Mouse (Mus musculus): ENCODE data around the gene Slx4ip. TPM values are rescaled to one million over a fixed set of nuclear protein-coding genes. Genes with fewer than 3 reads are reported as not detected.
A peak's percentile ranks its signal among the peaks of the same experiment; 100 is the strongest.

Gene Slx4ip
- polyA plus RNA-seq, 1 experiment from 2014 or later = 13.8 TPM

- no peaks in the 10 kb centered on the region for H3K36me3 ChIP-seq (ENCODE audit: control insufficient read depth, insufficient read depth, low read length)
- DNase-seq = no peak
These were observed 222.5 kb downstream of the Slx4ip start for GRCm38 (mm10) chr2:137113288-137114061.

GRCm38 (mm10) chr2:137114248-137115096 lies 223.5 kb downstream of the Slx4ip start:
- peaks cover 52% of the 10 kb centered on the region for H3K4me1 ChIP-seq (ENCODE audit: control insufficient read depth, insufficient read depth, low read length)
- WGBS = under 1% methylated on average over 51 of the region's 51 CpGs

More at GRCm38 (mm10) chr2:137113288-137114061, 222.5 kb downstream of the Slx4ip start:
- peaks cover 55% of the 10 kb centered on the region for H3K4me1 ChIP-seq (ENCODE audit: control insufficient read depth, insufficient read depth, low read length)
- ATAC-seq (ENCODE audit: low FRiP score, low TSS enrichment) = no peak
- peak overlapping the region; percentile 51; the same call in 1 of the 2 replicates for H3K9ac ChIP-seq (replicated peaks; ENCODE audit: low read length)
- 2% methylated on average over 12 of the region's 12 CpGs for WGBS
- H3K4me3 ChIP-seq (replicated peaks; ENCODE audit: low read depth, low read length) = peak overlapping the region; percentile 60
- H3K27ac ChIP-seq (replicated peaks; ENCODE audit: low read depth, low read length) = no peak overlapping the region
- no peaks in the 10 kb centered on the region for H3K27me3 ChIP-seq (ENCODE audit: control insufficient read depth, insufficient read depth, low read length)
- peak overlapping the region; percentile 97 for H3K4me2 ChIP-seq (ENCODE audit: low read length)
- H3K9me3 ChIP-seq (ENCODE audit: control insufficient read depth, low read length) = no peaks in the 10 kb centered on the region

GRCm38 (mm10) chr2:137115241-137116024 lies 224.4 kb downstream of the Slx4ip start:
- Histone ChIP-seq H3K9me3 (ENCODE audit: control insufficient read depth, low read length) (no peaks in the 10 kb centered on the region), H3K27ac (replicated peaks; ENCODE audit: low read depth, low read length) (peak overlapping the region; percentile 77), H3K4me2 (ENCODE audit: low read length) (peak overlapping the region; percentile 97), H3K4me3 (replicated peaks; ENCODE audit: low read depth, low read length) (peak overlapping the region; percentile 60), H3K9ac (replicated peaks; ENCODE audit: low read length) (peak overlapping the region; percentile 51), H3K36me3 (ENCODE audit: control insufficient read depth, insufficient read depth, low read length) (no peaks in the 10 kb centered on the region), H3K27me3 (ENCODE audit: control insufficient read depth, insufficient read depth, low read length) (no peaks in the 10 kb centered on the region), H3K4me1 (ENCODE audit: control insufficient read depth, insufficient read depth, low read length) (peaks cover 44% of the 10 kb centered on the region)
- ATAC-seq (ENCODE audit: low FRiP score, low TSS enrichment) (no peak), DNase-seq (peak; percentile 54)
- under 1% methylated on average over 40 of the region's 40 CpGs for WGBS

More at GRCm38 (mm10) chr2:137114248-137115096, 223.5 kb downstream of the Slx4ip start:
- peak overlapping the region; percentile 60; the same call in 1 of the 2 replicates for H3K27ac ChIP-seq (replicated peaks; ENCODE audit: low read depth, low read length)
- peak overlapping the region; percentile 60 for H3K4me3 ChIP-seq (replicated peaks; ENCODE audit: low read depth, low read length)
- DNase-seq = peak; percentile 87
- peak overlapping the region; percentile 51 for H3K9ac ChIP-seq (replicated peaks; ENCODE audit: low read length)
- peak; percentile 47 for ATAC-seq (ENCODE audit: low FRiP score, low TSS enrichment)
- no peaks in the 10 kb centered on the region for H3K36me3 ChIP-seq (ENCODE audit: control insufficient read depth, insufficient read depth, low read length)
- peak overlapping the region; percentile 97 for H3K4me2 ChIP-seq (ENCODE audit: low read length)
- H3K27me3 ChIP-seq (ENCODE audit: control insufficient read depth, insufficient read depth, low read length) = no peaks in the 10 kb centered on the region
- no peaks in the 10 kb centered on the region for H3K9me3 ChIP-seq (ENCODE audit: control insufficient read depth, low read length)

- under 1% methylated on average over 59 of the region's 59 CpGs for WGBS
- DNase-seq = peak; percentile 81
- Histone ChIP-seq H3K27ac (replicated peaks; ENCODE audit: low read depth, low read length) (peak within 1 kb of the TSS; percentile 77), H3K4me2 (ENCODE audit: low read length) (peak within 1 kb of the TSS; percentile 97), H3K36me3 (ENCODE audit: control insufficient read depth, insufficient read depth, low read length) (no peaks in the 10 kb centered on the region), H3K4me3 (replicated peaks; ENCODE audit: low read depth, low read length) (peak within 1 kb of the TSS; percentile 60), H3K4me1 (ENCODE audit: control insufficient read depth, insufficient read depth, low read length) (peaks cover 37% of the 10 kb centered on the region), H3K27me3 (ENCODE audit: control insufficient read depth, insufficient read depth, low read length) (no peaks in the 10 kb centered on the region), H3K9ac (replicated peaks; ENCODE audit: low read length) (peak within 1 kb of the TSS; percentile 51), H3K9me3 (ENCODE audit: control insufficient read depth, low read length) (no peaks in the 10 kb centered on the region)
- ATAC-seq (ENCODE audit: low FRiP score, low TSS enrichment) = peak; percentile 16
These were observed 225.1 kb downstream of the Slx4ip start, which contains the start of gene Jag1 for GRCm38 (mm10) chr2:137116025-137116674. Gene Jag1, minus strand, starts transcription at chr2:137116644.

GRCm38 (mm10) chr2:137116675-137117320 lies 225.8 kb downstream of the Slx4ip start:
- Histone ChIP-seq H3K4me1 (ENCODE audit: control insufficient read depth, insufficient read depth, low read length) (peaks cover 31% of the 10 kb centered on the region), H3K27ac (replicated peaks; ENCODE audit: low read depth, low read length) (peak overlapping the region; percentile 77), H3K36me3 (ENCODE audit: control insufficient read depth, insufficient read depth, low read length) (no peaks in the 10 kb centered on the region), H3K9me3 (ENCODE audit: control insufficient read depth, low read length) (no peaks in the 10 kb centered on the region), H3K9ac (replicated peaks; ENCODE audit: low read length) (peak overlapping the region; percentile 51), H3K4me2 (ENCODE audit: low read length) (peak overlapping the region; percentile 97), H3K27me3 (ENCODE audit: control insufficient read depth, insufficient read depth, low read length) (no peaks in the 10 kb centered on the region), H3K4me3 (replicated peaks; ENCODE audit: low read depth, low read length) (peak overlapping the region; percentile 60)
- WGBS = under 1% methylated on average over 61 of the region's 61 CpGs
- ATAC-seq (ENCODE audit: low FRiP score, low TSS enrichment) = peak; percentile 77
- peak; percentile 98 for DNase-seq

GRCm38 (mm10) chr2:137117321-137117690 lies 226.3 kb downstream of the Slx4ip start:
- DNase-seq (peak; percentile 89), ATAC-seq (ENCODE audit: low FRiP score, low TSS enrichment) (peak; percentile 67)
- Histone ChIP-seq H3K36me3 (ENCODE audit: control insufficient read depth, insufficient read depth, low read length) (no peaks in the 10 kb centered on the region), H3K4me2 (ENCODE audit: low read length) (peak overlapping the region; percentile 97), H3K4me3 (replicated peaks; ENCODE audit: low read depth, low read length) (peak overlapping the region; percentile 60), H3K9ac (replicated peaks; ENCODE audit: low read length) (peak overlapping the region; percentile 51), H3K27ac (replicated peaks; ENCODE audit: low read depth, low read length) (peak overlapping the region; percentile 77), H3K27me3 (ENCODE audit: control insufficient read depth, insufficient read depth, low read length) (no peaks in the 10 kb centered on the region), H3K4me1 (ENCODE audit: control insufficient read depth, insufficient read depth, low read length) (peaks cover 26% of the 10 kb centered on the region), H3K9me3 (ENCODE audit: control insufficient read depth, low read length) (no peaks in the 10 kb centered on the region)
- 0% methylated on average over 33 of the region's 33 CpGs for WGBS
